Mouse (Mus musculus): ENCODE data around the gene Dkk3.

The Dkk3 gene

DNA sequence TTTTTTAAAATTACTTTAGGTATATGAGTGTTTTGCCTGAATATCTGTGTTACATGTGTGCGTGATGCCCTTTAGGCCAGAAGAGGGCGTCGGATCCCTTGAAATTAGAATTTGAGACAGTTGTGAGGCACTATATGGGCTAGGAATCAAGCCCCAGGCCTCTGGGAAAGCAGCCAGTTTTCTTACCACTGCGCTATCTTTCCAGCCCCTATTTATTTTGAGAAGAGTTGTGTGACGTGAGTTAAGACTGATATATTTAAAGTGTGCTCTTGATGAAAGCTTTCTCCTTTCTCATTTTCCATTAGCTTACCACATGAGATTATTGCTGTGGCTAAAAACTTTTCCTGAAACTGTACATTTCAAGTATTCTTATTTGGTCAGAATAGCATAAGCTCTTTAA is 84.0 kb downstream of the Dkk3 start:
- no peak for DNase-seq (ENCODE audit: low spot score in 2 of 2)

Data from frontal cortex, postnatal 10 days (tissue).